In the genomic region with DNA sequence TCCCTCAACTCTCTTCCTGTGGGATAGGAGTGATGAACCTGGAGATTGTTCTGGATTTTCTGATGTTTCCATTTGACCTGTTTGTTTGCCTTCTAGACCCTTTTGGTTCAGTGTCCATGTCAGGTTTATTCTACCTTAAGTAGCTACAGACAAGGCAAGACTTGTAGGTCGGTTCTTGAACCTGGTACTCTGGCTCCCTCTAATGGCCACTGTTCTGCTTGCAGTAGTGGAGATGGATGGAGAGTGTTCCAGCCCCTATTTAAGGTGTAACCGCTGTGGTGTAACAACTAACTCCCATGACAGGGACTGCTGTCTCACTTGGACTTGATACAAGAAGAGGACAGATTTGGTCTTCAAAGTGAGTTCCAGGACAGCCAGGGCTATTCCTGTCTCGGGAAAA, we compare ENCODE assay signal across 8 mouse cellular contexts. TPM values are rescaled to one million over a fixed set of nuclear protein-coding genes. Genes with fewer than 3 reads are reported as not detected.
DNase-seq lines count a peak whose midpoint lies in the region; ATAC-seq and TF ChIP-seq lines count a peak whose summit lies in the region.

No protein-coding gene starts in this region.

- no peak overlapping the region for H3K4me3 ChIP-seq in ES-Bruce4 (ENCODE audit: low read depth, low read length)
- no peak overlapping the region for H3K4me3 ChIP-seq in kidney, postnatal 0 days (replicated peaks; ENCODE audit: low read depth, low read length)
- H3K4me3 ChIP-seq in liver, embryonic 11.5 days (ENCODE audit: low read depth, low read length) = no peak overlapping the region

- TF ChIP-seq CTCF in ES-Bruce4 (IDR thresholded peaks at IDR 0.05; ENCODE audit: low read depth, low read length) = peak; percentile 35
- TF ChIP-seq CTCF in kidney, postnatal 0 days (IDR thresholded peaks at IDR 0.05; ENCODE audit: low read depth) = peak; percentile 78

- no peaks in the 10 kb centered on the region for H3K27me3 ChIP-seq in ES-Bruce4 (ENCODE audit: control insufficient read depth, insufficient read depth, low read length, poor library complexity, severe bottlenecking)
- H3K27me3 ChIP-seq in kidney, postnatal 0 days (ENCODE audit: insufficient read depth, low read length) = no peaks in the 10 kb centered on the region
- H3K27me3 ChIP-seq in liver, embryonic 11.5 days (replicated peaks; ENCODE audit: control insufficient read depth, insufficient read depth, low read length) = no peaks in the 10 kb centered on the region

- no peaks in the 10 kb centered on the region for H3K36me3 ChIP-seq in ES-Bruce4 (ENCODE audit: control insufficient read depth, insufficient read depth, low read length, poor library complexity, severe bottlenecking)
- H3K36me3 ChIP-seq in kidney, postnatal 0 days (ENCODE audit: insufficient read depth, low read length) = no peaks in the 10 kb centered on the region
- no peaks in the 10 kb centered on the region for H3K36me3 ChIP-seq in liver, embryonic 11.5 days (ENCODE audit: control insufficient read depth, insufficient read depth, low read length)

- peak; percentile 89 for DNase-seq in 416B (ENCODE audit: low read depth)
- peak; percentile 80 for DNase-seq in c-Kit-positive CD71-positive TER-119-positive erythroid progenitor cells, embryonic 14.5 days (ENCODE audit: low spot score)
- DNase-seq in frontal cortex, adult 2 months (ENCODE audit: extremely low spot score in 1 of 2, low spot score in 1 of 2) = peak; percentile 57 to 94
- peak; percentile 78 for DNase-seq in kidney, postnatal 0 days (ENCODE audit: low spot score)
- peak; percentile 42 for DNase-seq in liver, embryonic 11.5 days (ENCODE audit: low spot score)
- peak; percentile 46 for DNase-seq in ovary, postnatal 36 days (ENCODE audit: low spot score)
- peak; percentile 86 for DNase-seq in thymus, postnatal 14 days

- TF ChIP-seq POLR2A in ES-Bruce4 (IDR thresholded peaks at IDR 0.05; ENCODE audit: insufficient read depth, low read length) = no peak

- 14% methylated on average over 3 of the region's 3 CpGs for WGBS in kidney, postnatal 0 days
- WGBS in liver, embryonic 11.5 days = 10% methylated on average over 3 of the region's 3 CpGs

- H3K9ac ChIP-seq in ES-Bruce4 (ENCODE audit: low read depth, poor library complexity, severe bottlenecking) = no peak overlapping the region
- no peak overlapping the region for H3K9ac ChIP-seq in kidney, postnatal 0 days (ENCODE audit: low read depth, low read length)
- H3K9ac ChIP-seq in liver, embryonic 11.5 days (ENCODE audit: low read depth, low read length) = no peak overlapping the region

- H3K9me3 ChIP-seq in ES-Bruce4 (replicated peaks; ENCODE audit: control insufficient read depth, insufficient read depth, low read length, poor library complexity, severe bottlenecking) = peaks cover 10% of the 10 kb centered on the region
- no peaks in the 10 kb centered on the region for H3K9me3 ChIP-seq in kidney, postnatal 0 days (replicated peaks; ENCODE audit: low read length)
- H3K9me3 ChIP-seq in liver, embryonic 11.5 days (ENCODE audit: control insufficient read depth, low read length) = no peaks in the 10 kb centered on the region

- no peak; the same call in 1 of the 2 replicates for ATAC-seq in kidney, postnatal 0 days (replicated peaks; ENCODE audit: low FRiP score, low read depth)
- ATAC-seq in liver, embryonic 11.5 days (replicated peaks; ENCODE audit: low FRiP score) = peak; percentile 47; the same call in 1 of the 2 replicates

- no peak overlapping the region for H3K27ac ChIP-seq in ES-Bruce4 (ENCODE audit: insufficient read depth, low read length)
- H3K27ac ChIP-seq in kidney, postnatal 0 days = no peak overlapping the region
- H3K27ac ChIP-seq in liver, embryonic 11.5 days (ENCODE audit: low read depth, low read length) = no peak overlapping the region

- no peak for TF ChIP-seq EP300 in ES-Bruce4 (IDR thresholded peaks at IDR 0.05; ENCODE audit: insufficient read depth, low read depth, low read length)

- H3K4me1 ChIP-seq in ES-Bruce4 (ENCODE audit: control insufficient read depth, insufficient read depth, low read length) = no peaks in the 10 kb centered on the region
- H3K4me1 ChIP-seq in kidney, postnatal 0 days (replicated peaks; ENCODE audit: insufficient read depth, low read length) = no peaks in the 10 kb centered on the region
- no peaks in the 10 kb centered on the region for H3K4me1 ChIP-seq in liver, embryonic 11.5 days (replicated peaks; ENCODE audit: control insufficient read depth, insufficient read depth, low read length)

- H3K4me2 ChIP-seq in kidney, postnatal 0 days (ENCODE audit: low read length) = no peak overlapping the region
- H3K4me2 ChIP-seq in liver, embryonic 11.5 days = no peak overlapping the region

RNA-seq across cellular contexts. Expression of a gene that starts 3.8 kb away (rescaled TPM):
- polyA plus RNA-seq in ES-Bruce4 (2011; ENCODE audit: insufficient read depth, insufficient read length, low read depth, missing spikeins) = 69.9 and 76.9 TPM in 2 replicates
- polyA plus RNA-seq in frontal cortex, adult 2 months (2012; rRNA removed) = 23.5 and 24.7 TPM in 2 replicates
- 32.2 and 32.8 TPM in 2 replicates for polyA plus RNA-seq in kidney, postnatal 0 days (2015; fragmentation: Nextera tagmentation; extraction: Ambion mirVana)
- 28.3 and 29.8 TPM in 2 replicates for polyA plus RNA-seq in liver, embryonic 11.5 days (2014; fragmentation: Nextera tagmentation; extraction: Ambion mirVana)

RNA-seq across cellular contexts. Expression of a gene that starts 32.5 kb away (rescaled TPM):
- 1.3 and 1.6 TPM in 2 replicates for polyA plus RNA-seq in ES-Bruce4 (2011; ENCODE audit: insufficient read depth, insufficient read length, low read depth, missing spikeins)
- polyA plus RNA-seq in frontal cortex, adult 2 months (2012; rRNA removed) = 0.78 and 0.94 TPM in 2 replicates
- polyA plus RNA-seq in kidney, postnatal 0 days (2015; fragmentation: Nextera tagmentation; extraction: Ambion mirVana) = 0.10 and 0.20 TPM in 2 replicates
- polyA plus RNA-seq in liver, embryonic 11.5 days (2014; fragmentation: Nextera tagmentation; extraction: Ambion mirVana) = 0.60 and 0.92 TPM in 2 replicates
